Mouse (Mus musculus) regulatory T cell (primary cell): ENCODE measurements at regions not wholly inside any gene's neighbourhood (a gene's known extent, or its start where the extent isn't known, plus 50 kb on each side); places are given as distances from the start of the nearest gene placed in this dataset.

Experiments used
- in situ Hi-C: fragments of 300-600 bp; cut with MboI, MseI; formaldehyde crosslinking; loops from one replicate; pipeline ENCODE4 v1.15.1; 2025; ENCODE audit warnings: high pct_unique_total_duplicates

- in situ Hi-C loops: no loop called here
These were observed 181.3 kb upstream of the Nckap5 start for GRCm38 (mm10) chr1:127011901-127012300.

GRCm38 (mm10) chr1:127009699-127010098 is 179.1 kb upstream of the Nckap5 start:
- in situ Hi-C loops: no loop called here

- in situ Hi-C loops: no loop called here
These were observed 171.1 kb upstream of the Nckap5 start for GRCm38 (mm10) chr1:127001700-127002099.

- in situ Hi-C loops: no loop called here
These were observed 162.6 kb upstream of the Nckap5 start for GRCm38 (mm10) chr1:126993061-126993640.

- in situ Hi-C loops: no loop called here
These were observed 161.8 kb upstream of the Nckap5 start for GRCm38 (mm10) chr1:126992441-126992840.

GRCm38 (mm10) chr1:126982805-126983204 is 152.2 kb upstream of the Nckap5 start:
- in situ Hi-C loops: no loop called here

GRCm38 (mm10) chr1:126980311-126980710 is 149.7 kb upstream of the Nckap5 start:
- in situ Hi-C loops: no loop called here

- in situ Hi-C loops: no loop called here
These were observed 143.3 kb upstream of the Nckap5 start for GRCm38 (mm10) chr1:126973871-126974270.

GRCm38 (mm10) chr1:126971777-126972421 is 141.3 kb upstream of the Nckap5 start:
- in situ Hi-C loops: no loop called here

- in situ Hi-C loops: no loop called here
These were observed 140.5 kb upstream of the Nckap5 start for GRCm38 (mm10) chr1:126971118-126971517.

GRCm38 (mm10) chr1:126966394-126966793 is 135.8 kb upstream of the Nckap5 start:
- in situ Hi-C loops: no loop called here

GRCm38 (mm10) chr1:126955839-126956720 is 125.5 kb upstream of the Nckap5 start:
- in situ Hi-C loops: no loop called here

- in situ Hi-C loops: loop anchor here (25.0 kb wide), 1 partner anchor 1336 kb away; no protein-coding TSS in a partner anchor
These were observed 117.3 kb upstream of the Nckap5 start for GRCm38 (mm10) chr1:126947860-126948259.

- in situ Hi-C loops: loop anchor here (25.0 kb wide), 1 partner anchor 1320 kb away; no protein-coding TSS in a partner anchor
These were observed 102.1 kb upstream of the Nckap5 start for GRCm38 (mm10) chr1:126932658-126933057.

GRCm38 (mm10) chr1:126931754-126932153 is 101.2 kb upstream of the Nckap5 start:
- in situ Hi-C loops: loop anchor here (25.0 kb wide), 1 partner anchor 1319 kb away; no protein-coding TSS in a partner anchor

- in situ Hi-C loops: loop anchor here (25.0 kb wide), 1 partner anchor 1319 kb away; no protein-coding TSS in a partner anchor
These were observed 100.5 kb upstream of the Nckap5 start for GRCm38 (mm10) chr1:126931093-126931492.

GRCm38 (mm10) chr1:126930611-126931010 is 100.0 kb upstream of the Nckap5 start:
- in situ Hi-C loops: loop anchor here (25.0 kb wide), 1 partner anchor 1318 kb away; no protein-coding TSS in a partner anchor

- in situ Hi-C loops: loop anchor here (25.0 kb wide), 1 partner anchor 1317 kb away; no protein-coding TSS in a partner anchor
These were observed 99.1 kb upstream of the Nckap5 start for GRCm38 (mm10) chr1:126929666-126930065.

- in situ Hi-C loops: loop anchor here (25.0 kb wide), 1 partner anchor 1316 kb away; no protein-coding TSS in a partner anchor
These were observed 97.6 kb upstream of the Nckap5 start for GRCm38 (mm10) chr1:126928186-126928585.

GRCm38 (mm10) chr1:126925150-126926035 is 94.8 kb upstream of the Nckap5 start:
- in situ Hi-C loops: loop anchor here (25.0 kb wide), 1 partner anchor 1313 kb away; no protein-coding TSS in a partner anchor

- in situ Hi-C loops: no loop called here
These were observed 93.4 kb upstream of the Nckap5 start for GRCm38 (mm10) chr1:126923981-126924380.
